Mouse (Mus musculus) heart, adult 18-20 months (tissue): ENCODE results near the gene Usp37. TPM values are rescaled to one million over a fixed set of nuclear protein-coding genes. Genes with fewer than 3 reads are reported as not detected.

Source experiments
- DNase-seq, 2 experiments: peaks; one replicate each; pipeline ENCODE4 v3.0.0; 2021 to 2022; ENCODE audit warnings: mixed read lengths in 1 of 2
- total RNA-seq, 2 experiments: library from RNA; stranded (reverse); gene quantifications; 2 replicates each; pipeline ENCODE4 v1.2.3; 2021

Usp37 gene
- total RNA-seq, 2 experiments from 2014 or later, result 9.0 to 9.9 TPM

- peak; percentile 99 for DNase-seq
Measured at GRCm38 (mm10) chr1:74397268-74397918, 146.7 kb downstream of the Usp37 start.

- peak in 1 of 2 experiments; percentile 67 for DNase-seq
Measured at GRCm38 (mm10) chr1:74396456-74397222, 147.4 kb downstream of the Usp37 start.

GRCm38 (mm10) chr1:74395290-74395689 is 148.8 kb downstream of the Usp37 start:
- DNase-seq, result no peak

GRCm38 (mm10) chr1:74394858-74395257 is 149.2 kb downstream of the Usp37 start:
- no peak for DNase-seq

- no peak for DNase-seq
Measured at GRCm38 (mm10) chr1:74394311-74394710, 149.8 kb downstream of the Usp37 start.

- DNase-seq, result no peak
Measured at GRCm38 (mm10) chr1:74393697-74394096, 150.4 kb downstream of the Usp37 start.

GRCm38 (mm10) chr1:74393010-74393409 is 151.1 kb downstream of the Usp37 start:
- DNase-seq, result no peak

- DNase-seq, result no peak
Measured at GRCm38 (mm10) chr1:74392446-74392994, 151.6 kb downstream of the Usp37 start.

- peak; percentile 87 to 90 for DNase-seq
Measured at GRCm38 (mm10) chr1:74391844-74392441, 152.1 kb downstream of the Usp37 start.

GRCm38 (mm10) chr1:74390924-74391748 is 152.9 kb downstream of the Usp37 start, which contains the start of gene Ctdsp1:
Gene Ctdsp1 (plus strand): TSS chr1:74391509.
- DNase-seq, result peak; percentile 99

GRCm38 (mm10) chr1:74390287-74390906 is 153.7 kb downstream of the Usp37 start:
- DNase-seq, result peak; percentile 75 to 85

GRCm38 (mm10) chr1:74389831-74390286 is 154.2 kb downstream of the Usp37 start:
- peak; percentile 69 to 74 for DNase-seq

- no peak for DNase-seq
Measured at GRCm38 (mm10) chr1:74388398-74388920, 155.6 kb downstream of the Usp37 start.

- DNase-seq, result no peak
Measured at GRCm38 (mm10) chr1:74387386-74387988, 156.6 kb downstream of the Usp37 start.

- peak; percentile 97 to 98 for DNase-seq
Measured at GRCm38 (mm10) chr1:74386714-74387385, 157.2 kb downstream of the Usp37 start.

- DNase-seq, result no peak
Measured at GRCm38 (mm10) chr1:74386363-74386713, 157.7 kb downstream of the Usp37 start.

GRCm38 (mm10) chr1:74385531-74385930 is 158.6 kb downstream of the Usp37 start:
- no peak for DNase-seq
